Mouse (Mus musculus) midbrain, embryonic 16.5 days (tissue): ENCODE measurements at regions not wholly inside any gene's neighbourhood (a gene's known extent, or its start where the extent isn't known, plus 50 kb on each side); places are given as distances from the start of the nearest gene placed in this dataset.

Source experiments
- ATAC-seq: fragments of 200-750 bp; cut with Nextera tagmentation; 2 replicates; pipeline ENCODE4 v1.8.0; 2017; ENCODE audit warnings: moderate TSS enrichment
- H3K27ac ChIP-seq: fragments of 300-500 bp; sonication (generic); 2 replicates; pipeline ENCODE4 v1.5.1; 2014; ENCODE audit warnings: mild to moderate bottlenecking, low read length, mixed read lengths
- H3K27me3 ChIP-seq: fragments of 300-500 bp; sonication (generic); 2 replicates; pipeline ENCODE4 v1.6.1; 2014; ENCODE audit warnings: low read depth, low read length, mixed read lengths; ENCODE audit not compliant: control insufficient read depth, insufficient read depth
- H3K36me3 ChIP-seq: fragments of 300-500 bp; sonication (generic); 2 replicates; pipeline ENCODE4 v1.6.1; 2014; ENCODE audit warnings: mild to moderate bottlenecking, low read length, moderate library complexity, mixed read lengths; ENCODE audit not compliant: control insufficient read depth, insufficient read depth
- H3K4me1 ChIP-seq: fragments of 300-500 bp; sonication (generic); 2 replicates; pipeline ENCODE4 v1.6.1; 2014; ENCODE audit warnings: mild to moderate bottlenecking, low read length, mixed read lengths; ENCODE audit not compliant: control insufficient read depth, insufficient read depth
- H3K4me2 ChIP-seq: fragments of 300-500 bp; sonication (generic); 2 replicates; pipeline ENCODE4 v1.6.1; 2014; ENCODE audit warnings: mild to moderate bottlenecking, low read length, mixed read lengths
- H3K4me3 ChIP-seq: fragments of 300-500 bp; sonication (generic); 2 replicates; pipeline ENCODE4 v1.5.1; 2014; ENCODE audit warnings: low read depth, mild to moderate bottlenecking, low read length, moderate library complexity, mixed read lengths
- H3K9ac ChIP-seq: fragments of 300-500 bp; sonication (generic); 2 replicates; pipeline ENCODE4 v1.6.1; 2014; ENCODE audit warnings: low read depth, low read length, mixed read lengths
- H3K9me3 ChIP-seq: fragments of 300-500 bp; sonication (generic); replicated peaks from 2 replicates; pipeline ENCODE4 v1.6.1; 2014; ENCODE audit warnings: mild to moderate bottlenecking, low read length, mixed read lengths; ENCODE audit not compliant: control insufficient read depth, poor library complexity, severe bottlenecking
- WGBS: fragments of 180-500 bp; shearing (Covaris S2); extraction: QIAGEN DNeasy Blood & Tissue Kit; methylation state at CpG from one replicate; pipeline ENCODE4 v1.1.7; 2014; 5-methylcytosine and 5-hydroxymethylcytosine counted together

DNA sequence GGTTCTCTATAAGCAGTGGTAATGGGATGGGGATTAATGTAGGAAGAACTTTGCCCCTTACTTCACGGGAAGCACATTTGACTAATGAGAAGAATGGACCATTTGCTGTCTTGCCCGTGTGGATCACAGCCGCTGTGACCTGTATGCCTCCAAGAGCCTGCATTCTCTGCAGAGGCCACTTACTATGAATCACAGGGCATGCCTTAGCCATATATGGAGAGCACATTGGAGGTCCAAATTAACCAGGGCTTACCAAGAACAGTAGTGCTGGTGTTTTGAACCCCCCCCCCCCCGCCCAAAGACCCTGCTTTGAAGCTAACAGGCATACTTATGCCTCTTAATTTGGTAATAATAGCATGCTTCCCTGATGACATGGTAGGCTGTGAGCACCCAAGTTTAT, 236.8 kb upstream of the Nectin3 start:
- WGBS = 75% methylated on average over 4 of the region's 4 CpGs
- Histone ChIP-seq H3K27ac (no peak overlapping the region), H3K9me3 (no peaks in the 10 kb centered on the region), H3K4me1 (no peaks in the 10 kb centered on the region), H3K36me3 (no peaks in the 10 kb centered on the region), H3K4me3 (no peak overlapping the region), H3K9ac (no peak overlapping the region), H3K27me3 (no peaks in the 10 kb centered on the region), H3K4me2 (no peak overlapping the region)
- no peak for ATAC-seq

DNA sequence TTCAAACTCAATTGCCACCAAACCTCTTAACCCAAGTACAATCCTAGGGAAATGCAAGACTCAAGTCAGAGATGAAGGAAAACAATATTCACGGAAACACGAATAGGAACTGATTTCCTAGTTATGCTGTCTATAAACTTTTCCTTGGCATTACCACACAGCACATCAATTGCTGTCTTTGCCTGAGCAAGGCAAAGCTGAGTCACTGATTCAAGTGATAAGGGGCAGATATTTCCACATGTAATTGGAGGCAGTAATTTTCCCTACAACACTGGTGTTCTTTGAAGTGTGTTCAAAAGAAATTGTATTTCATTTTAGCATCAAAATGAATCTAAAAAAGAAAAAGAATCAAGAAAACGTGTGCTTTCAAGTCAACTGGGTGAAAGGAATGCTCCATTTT, 230.1 kb upstream of the Nectin3 start:
- no peaks in the 10 kb centered on the region for H3K36me3 ChIP-seq
- 80% methylated on average over 3 of the region's 3 CpGs for WGBS
- no peak overlapping the region for H3K4me3 ChIP-seq
- ATAC-seq = no peak
- no peaks in the 10 kb centered on the region for H3K27me3 ChIP-seq
- H3K27ac ChIP-seq = no peak overlapping the region
- H3K4me2 ChIP-seq = no peak overlapping the region
- no peaks in the 10 kb centered on the region for H3K4me1 ChIP-seq
- H3K9me3 ChIP-seq = no peaks in the 10 kb centered on the region
- H3K9ac ChIP-seq = no peak overlapping the region

- Histone ChIP-seq H3K4me1 (no peaks in the 10 kb centered on the region), H3K9me3 (no peaks in the 10 kb centered on the region), H3K4me2 (no peak overlapping the region), H3K27me3 (no peaks in the 10 kb centered on the region), H3K36me3 (no peaks in the 10 kb centered on the region), H3K27ac (no peak overlapping the region), H3K9ac (no peak overlapping the region), H3K4me3 (no peak overlapping the region)
- ATAC-seq = no peak
- 96% methylated on average over 4 of the region's 4 CpGs for WGBS
These were observed 225.3 kb upstream of the Nectin3 start for GRCm38 (mm10) chr16:46723660-46724059.

DNA sequence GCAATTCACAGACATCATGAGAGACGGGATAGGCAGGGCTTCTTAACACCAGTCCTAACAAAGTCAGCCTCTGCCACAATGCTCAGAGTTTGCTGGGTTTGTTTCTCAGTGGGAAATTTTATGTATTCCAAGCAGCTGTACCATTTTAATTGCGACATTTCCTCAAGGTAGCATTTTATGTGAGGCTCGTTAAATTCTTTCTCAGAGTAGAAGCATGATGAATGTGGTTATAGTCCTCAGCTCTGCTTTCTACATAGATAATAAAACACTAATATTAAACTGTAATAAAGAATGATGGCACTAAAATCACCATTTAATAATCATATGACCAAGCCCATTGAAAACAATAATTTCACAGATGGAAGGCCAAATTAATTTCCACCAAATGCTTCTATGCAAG, 181.5 kb upstream of the Nectin3 start:
- no peaks in the 10 kb centered on the region for H3K27me3 ChIP-seq
- H3K4me3 ChIP-seq = no peak overlapping the region
- 78% methylated on average over 3 of the region's 3 CpGs for WGBS
- no peaks in the 10 kb centered on the region for H3K36me3 ChIP-seq
- H3K27ac ChIP-seq = no peak overlapping the region
- H3K9me3 ChIP-seq = no peaks in the 10 kb centered on the region
- no peaks in the 10 kb centered on the region for H3K4me1 ChIP-seq
- no peak overlapping the region for H3K4me2 ChIP-seq
- ATAC-seq = no peak
- H3K9ac ChIP-seq = no peak overlapping the region

DNA sequence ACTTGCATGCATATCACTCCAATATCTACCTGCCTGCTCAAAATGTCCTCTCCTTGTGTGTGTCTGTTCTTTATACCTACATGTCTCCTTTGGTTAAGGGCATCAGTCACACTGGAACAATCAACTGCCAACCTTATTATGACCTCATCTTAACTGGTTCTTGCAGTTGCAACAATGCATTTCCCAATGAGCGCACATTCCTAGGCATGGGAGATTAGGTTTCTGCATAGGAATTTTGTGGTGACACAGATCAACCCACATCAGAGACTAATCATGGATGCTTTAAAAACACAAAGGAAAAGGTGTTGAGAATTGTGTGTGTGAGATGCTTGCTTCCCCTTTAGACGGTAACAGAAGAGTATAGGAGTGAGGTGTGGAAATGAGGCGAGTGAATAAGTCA, 171.3 kb upstream of the Nectin3 start:
- H3K9me3 ChIP-seq = no peaks in the 10 kb centered on the region
- ATAC-seq = no peak
- H3K4me1 ChIP-seq = no peaks in the 10 kb centered on the region
- no peak overlapping the region for H3K4me2 ChIP-seq
- H3K27me3 ChIP-seq = no peaks in the 10 kb centered on the region
- no peaks in the 10 kb centered on the region for H3K36me3 ChIP-seq
- H3K4me3 ChIP-seq = no peak overlapping the region
- 58% methylated on average over 3 of the region's 3 CpGs for WGBS
- H3K9ac ChIP-seq = no peak overlapping the region
- H3K27ac ChIP-seq = no peak overlapping the region

DNA sequence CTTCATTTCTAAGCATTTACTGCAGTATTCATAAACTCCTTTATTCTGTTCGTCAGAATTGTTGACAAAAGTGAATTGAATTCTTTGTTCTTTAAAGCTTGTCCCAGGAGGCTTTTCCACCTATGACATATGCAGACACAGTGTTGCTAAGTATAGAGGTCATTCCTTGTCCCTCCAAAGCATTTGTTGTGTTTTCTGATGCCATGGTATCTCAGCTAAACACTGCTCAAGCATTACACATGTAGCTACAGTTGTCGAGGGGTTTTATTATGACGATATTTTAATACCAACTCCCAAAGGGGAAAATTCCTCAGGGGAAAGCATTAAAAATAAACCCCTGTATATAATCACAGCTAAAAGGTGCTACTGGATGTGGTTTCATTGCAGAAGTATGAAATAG, 167.2 kb upstream of the Nectin3 start:
- WGBS = 84% methylated on average over 3 of the region's 3 CpGs
- Histone ChIP-seq H3K4me2 (no peak overlapping the region), H3K9ac (no peak overlapping the region), H3K9me3 (no peaks in the 10 kb centered on the region), H3K27me3 (no peaks in the 10 kb centered on the region), H3K27ac (no peak overlapping the region), H3K4me1 (no peaks in the 10 kb centered on the region), H3K4me3 (no peak overlapping the region), H3K36me3 (no peaks in the 10 kb centered on the region)
- ATAC-seq = no peak

DNA sequence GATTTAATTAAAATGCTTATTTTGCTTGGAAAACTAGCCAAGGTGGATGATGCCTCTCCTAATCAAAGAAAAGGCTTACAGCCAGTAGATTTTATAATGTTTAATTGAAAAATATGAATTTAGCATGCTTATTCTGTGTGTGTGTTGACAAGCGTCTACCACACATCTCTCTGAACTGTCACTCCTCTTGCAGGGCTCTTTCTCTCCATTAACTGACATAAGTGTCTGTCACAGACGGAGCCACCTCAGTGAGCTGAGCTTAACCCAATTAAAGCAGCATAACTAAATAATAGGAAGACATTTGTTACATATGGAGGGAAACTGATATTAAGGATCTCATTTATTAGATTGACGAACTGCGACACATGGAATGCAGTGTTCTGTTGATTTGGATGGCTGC, 164.7 kb upstream of the Nectin3 start:
- no peak; the same call in 1 of the 2 replicates for ATAC-seq
- WGBS = 78% methylated on average over 4 of the region's 4 CpGs

GRCm38 (mm10) chr16:46655041-46655440, 156.7 kb upstream of the Nectin3 start:
- Histone ChIP-seq H3K27ac (no peak overlapping the region), H3K4me3 (no peak overlapping the region)
- no peak for ATAC-seq

More for the DNA sequence above, 164.7 kb upstream of the Nectin3 start:
- Histone ChIP-seq H3K4me2 (no peak overlapping the region), H3K4me3 (no peak overlapping the region), H3K27ac (no peak overlapping the region), H3K9ac (no peak overlapping the region), H3K4me1 (no peaks in the 10 kb centered on the region), H3K36me3 (no peaks in the 10 kb centered on the region), H3K27me3 (no peaks in the 10 kb centered on the region), H3K9me3 (no peaks in the 10 kb centered on the region)

DNA sequence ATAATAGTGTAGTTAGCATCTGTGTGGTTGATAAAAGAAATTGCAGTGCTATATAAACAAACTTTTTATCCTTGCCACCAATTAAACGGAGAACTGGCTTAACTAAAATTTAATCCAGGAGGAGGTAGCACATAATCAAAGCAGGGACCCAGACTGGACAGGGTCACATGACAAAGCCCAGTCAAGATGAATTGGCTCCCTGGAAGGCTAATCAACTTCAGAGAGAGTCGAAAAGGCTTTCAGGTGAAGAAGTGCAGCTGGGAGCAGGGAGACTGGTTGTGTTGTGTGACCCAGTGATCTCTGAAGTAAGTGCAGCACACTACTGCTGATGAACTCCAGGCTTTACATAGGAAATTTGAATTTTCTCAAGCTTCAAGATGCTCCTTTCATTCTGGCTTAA, 127.5 kb upstream of the Nectin3 start:
- Histone ChIP-seq H3K27ac (no peak overlapping the region), H3K36me3 (no peaks in the 10 kb centered on the region), H3K4me3 (no peak overlapping the region), H3K27me3 (no peaks in the 10 kb centered on the region), H3K4me2 (no peak overlapping the region), H3K4me1 (no peaks in the 10 kb centered on the region), H3K9me3 (no peaks in the 10 kb centered on the region), H3K9ac (no peak overlapping the region)
- 17% methylated on average over 2 of the region's 2 CpGs for WGBS
- ATAC-seq = no peak

More at GRCm38 (mm10) chr16:46655041-46655440, 156.7 kb upstream of the Nectin3 start:
- no peaks in the 10 kb centered on the region for H3K4me1 ChIP-seq
- no peak overlapping the region for H3K9ac ChIP-seq
- H3K36me3 ChIP-seq = no peaks in the 10 kb centered on the region
- no peaks in the 10 kb centered on the region for H3K9me3 ChIP-seq
- 81% methylated on average over 4 of the region's 4 CpGs for WGBS
- no peak overlapping the region for H3K4me2 ChIP-seq
- H3K27me3 ChIP-seq = no peaks in the 10 kb centered on the region

- ATAC-seq = no peak
- Histone ChIP-seq H3K27ac (no peak overlapping the region), H3K9ac (no peak overlapping the region), H3K9me3 (no peaks in the 10 kb centered on the region), H3K36me3 (no peaks in the 10 kb centered on the region), H3K27me3 (no peaks in the 10 kb centered on the region), H3K4me1 (no peaks in the 10 kb centered on the region), H3K4me3 (no peak overlapping the region), H3K4me2 (no peak overlapping the region)
- WGBS = 81% methylated on average over 1 of the region's 1 CpGs
These were observed 124.9 kb upstream of the Nectin3 start for GRCm38 (mm10) chr16:46623246-46623645.
